Mouse (Mus musculus): ENCODE results near the gene Gm10300.
A peak's percentile ranks its signal among the peaks of the same experiment; 100 is the strongest.

Gene Gm10300

DNA sequence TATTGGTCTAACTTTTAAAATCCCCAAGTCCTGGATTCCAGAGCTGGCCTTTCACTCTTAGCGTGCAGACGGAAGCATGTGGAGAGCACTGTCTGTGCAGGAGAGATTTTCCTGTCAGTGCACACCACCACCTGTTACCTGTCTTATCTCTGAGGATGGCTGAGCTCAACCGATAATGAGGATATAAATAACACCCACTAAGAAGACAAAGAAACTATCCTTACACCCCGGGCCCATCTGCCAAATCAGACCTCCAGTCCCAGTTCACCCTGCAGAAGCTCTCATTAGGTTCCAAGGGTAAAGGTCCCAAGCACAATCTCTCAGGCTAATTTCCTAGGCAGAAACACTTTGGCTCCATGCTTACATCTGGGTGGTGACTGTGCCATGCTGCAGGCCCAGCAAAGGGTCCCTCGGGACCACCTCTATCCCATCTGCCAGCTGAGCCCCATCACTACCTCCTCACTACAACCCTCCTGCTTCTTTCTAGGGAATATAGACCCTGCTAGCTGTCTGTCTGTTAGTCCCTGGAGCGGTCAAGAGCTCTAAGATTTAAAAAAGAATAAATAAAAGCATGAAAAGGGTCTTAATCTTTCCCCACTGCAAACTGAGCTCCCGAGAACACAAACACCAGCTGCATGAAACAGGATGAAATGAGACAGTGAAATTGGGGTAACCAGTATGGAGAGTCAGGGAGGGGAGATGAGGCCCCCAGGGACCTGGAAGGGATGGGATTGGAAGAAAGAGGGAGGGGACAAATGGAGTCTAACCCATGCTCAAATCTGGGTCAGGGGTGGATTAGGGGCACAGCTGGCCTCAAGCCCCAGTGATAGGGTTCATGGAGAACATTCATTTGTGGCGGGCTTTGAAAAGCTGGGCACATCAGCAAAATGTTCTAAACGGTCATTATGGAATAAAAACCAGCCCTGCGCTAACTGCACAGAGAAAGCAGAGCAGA is 22.9 kb upstream of the Gm10300 start:
- DNase-seq (ENCODE audit: low spot score in 2 of 2): no peak

DNA sequence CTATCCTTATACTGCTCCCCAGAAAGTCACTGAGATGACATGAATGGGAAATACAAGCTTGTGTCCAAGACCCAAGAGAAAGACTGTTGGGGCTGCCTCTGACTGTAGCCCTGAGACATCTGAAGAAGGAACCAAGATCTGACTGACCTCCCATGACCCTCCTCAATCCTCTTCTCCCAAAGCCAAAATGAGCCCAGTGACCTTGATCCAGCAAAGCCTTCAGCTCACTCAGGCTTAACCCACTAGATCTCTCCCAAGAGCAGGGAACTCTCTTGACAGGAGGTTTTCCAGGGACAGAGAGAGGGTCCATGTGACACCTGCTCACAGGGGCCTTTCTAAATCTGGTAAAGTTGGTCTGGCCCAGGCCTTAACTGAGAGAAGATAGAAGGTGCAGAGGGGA is 17.2 kb upstream of the Gm10300 start:
- no peak for DNase-seq (ENCODE audit: low spot score in 2 of 2)

GRCm38 (mm10) chr4:132059541-132059940 is 15.0 kb upstream of the Gm10300 start:
- no peak for DNase-seq (ENCODE audit: low spot score in 2 of 2)

GRCm38 (mm10) chr4:132060040-132060832 is 14.3 kb upstream of the Gm10300 start:
- DNase-seq (ENCODE audit: low spot score in 2 of 2): no peak

DNA sequence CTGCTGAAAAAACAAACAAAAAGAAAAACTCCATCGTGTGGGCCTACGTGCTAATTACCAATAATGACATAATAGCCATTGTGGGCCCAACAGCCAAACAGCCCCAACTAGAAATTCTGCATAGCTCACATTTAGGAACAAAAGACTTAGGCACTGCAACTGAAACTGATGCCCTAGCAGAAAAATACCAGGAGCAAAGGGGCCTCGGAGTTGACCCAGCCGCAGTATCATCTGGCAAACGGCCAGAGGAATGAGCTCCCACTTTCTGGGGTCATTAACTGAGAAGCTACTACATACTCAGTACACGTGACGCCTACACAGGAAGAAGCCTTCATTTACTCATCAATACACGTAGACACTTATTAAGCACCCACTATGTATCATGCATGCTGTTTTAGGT is 12.2 kb upstream of the Gm10300 start:
- no peak for DNase-seq (ENCODE audit: low spot score in 2 of 2)

- no peak for DNase-seq (ENCODE audit: low spot score in 2 of 2)
These were observed 11.3 kb upstream of the Gm10300 start for GRCm38 (mm10) chr4:132062934-132063884.

DNA sequence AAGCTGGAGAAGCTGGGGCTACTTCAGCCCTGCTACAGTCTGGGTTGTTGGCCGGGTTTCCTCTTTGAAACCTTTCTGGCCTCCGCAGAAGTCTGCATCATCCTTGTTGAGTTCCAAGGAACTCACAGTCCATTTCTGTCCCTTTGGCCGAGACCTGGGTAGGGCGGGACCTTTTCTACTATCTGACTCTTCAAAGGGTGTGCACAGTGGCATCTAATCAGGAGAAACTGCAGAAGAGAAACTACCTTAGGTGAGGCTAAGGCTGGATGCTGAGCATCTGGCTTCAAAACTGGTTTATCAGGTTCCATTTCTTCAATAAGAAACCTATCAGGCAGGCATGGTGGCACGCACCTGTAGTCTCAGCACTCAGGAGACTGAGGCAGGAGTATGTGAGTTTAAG is 9.9 kb upstream of the Gm10300 start:
- DNase-seq (ENCODE audit: low spot score in 2 of 2): no peak

- DNase-seq (ENCODE audit: low spot score in 2 of 2): no peak
These were observed 8.9 kb upstream of the Gm10300 start for GRCm38 (mm10) chr4:132065578-132065977.

- DNase-seq (ENCODE audit: low spot score in 2 of 2): no peak
These were observed 8.3 kb upstream of the Gm10300 start for GRCm38 (mm10) chr4:132066101-132066773.

DNA sequence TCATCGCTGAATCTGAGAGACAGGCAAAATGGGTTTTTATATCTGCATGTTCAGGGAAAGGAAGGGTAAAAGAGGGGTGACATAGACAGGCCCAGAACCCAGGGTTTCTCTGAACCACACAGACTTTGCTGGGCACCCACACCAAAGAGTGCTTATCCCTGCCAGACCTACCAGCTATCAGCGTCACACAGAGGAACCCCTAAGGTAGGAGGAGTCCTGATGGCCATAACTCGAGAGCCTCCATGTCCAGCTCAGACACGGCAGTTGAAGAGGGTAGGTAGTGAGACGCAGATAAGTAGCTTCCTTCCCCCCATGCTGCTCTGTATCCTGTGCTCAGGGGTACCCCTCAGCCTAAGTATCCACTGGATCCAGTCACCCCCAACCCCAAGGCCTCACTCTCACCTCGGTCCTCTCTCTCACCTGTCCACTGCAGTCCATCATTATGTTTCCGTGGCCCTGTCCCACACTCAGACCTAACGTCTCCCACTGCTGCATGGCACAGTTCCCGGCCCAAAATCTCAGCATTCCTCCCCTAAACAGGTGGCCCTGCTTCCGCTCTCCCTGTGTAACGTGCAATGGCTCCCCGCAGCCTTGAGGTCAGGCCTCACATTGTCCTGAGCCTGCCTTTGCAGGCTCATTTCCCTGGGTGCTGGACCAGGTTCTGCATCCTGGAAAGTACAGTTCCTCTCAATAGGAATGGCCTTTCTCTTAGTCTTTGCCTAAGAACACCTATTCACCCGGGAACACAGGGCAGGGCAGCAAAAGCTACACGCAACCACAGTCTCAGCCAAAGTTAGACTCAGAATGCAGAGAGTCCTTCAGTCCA is 7.2 kb upstream of the Gm10300 start:
- DNase-seq (ENCODE audit: low spot score in 2 of 2): no peak

DNA sequence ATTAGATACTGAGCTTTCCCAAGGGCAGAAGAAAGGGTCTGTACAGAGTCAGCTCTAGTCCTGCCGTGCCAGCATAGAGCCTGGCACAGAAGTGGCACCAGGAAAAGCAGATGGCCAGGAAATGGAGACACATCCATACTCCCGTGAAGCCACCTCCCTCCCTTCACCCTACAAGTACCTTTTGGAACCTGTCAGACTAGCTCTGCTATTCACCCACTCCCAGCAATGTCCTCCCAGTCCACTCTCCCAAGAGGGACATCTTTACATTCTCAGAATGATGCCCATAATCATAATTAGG is 6.6 kb upstream of the Gm10300 start:
- no peak for DNase-seq (ENCODE audit: low spot score in 2 of 2)

DNA sequence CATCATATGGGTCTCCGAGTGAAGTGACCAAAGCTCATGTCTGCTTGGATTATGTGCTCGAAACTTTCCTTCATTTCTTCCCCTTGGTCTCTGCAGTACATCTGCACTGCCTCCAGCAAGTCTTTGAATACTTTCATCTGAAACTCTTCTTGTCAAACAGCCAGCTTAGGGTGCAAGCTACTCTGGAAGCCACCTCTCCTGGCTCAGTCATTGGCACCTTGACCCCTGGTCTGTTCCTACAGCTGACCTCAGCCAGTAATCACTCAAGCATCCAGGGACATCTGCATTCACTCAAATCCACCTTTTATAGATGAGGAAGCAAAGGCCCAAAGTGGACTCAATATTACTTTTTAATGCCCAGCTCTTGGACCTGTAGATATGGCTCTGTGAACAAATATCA is 2.8 kb upstream of the Gm10300 start:
- no peak for DNase-seq (ENCODE audit: low spot score in 2 of 2)

- DNase-seq (ENCODE audit: low spot score in 2 of 2): no peak
These were observed 2.3 kb upstream of the Gm10300 start for GRCm38 (mm10) chr4:132072156-132072555.

DNA sequence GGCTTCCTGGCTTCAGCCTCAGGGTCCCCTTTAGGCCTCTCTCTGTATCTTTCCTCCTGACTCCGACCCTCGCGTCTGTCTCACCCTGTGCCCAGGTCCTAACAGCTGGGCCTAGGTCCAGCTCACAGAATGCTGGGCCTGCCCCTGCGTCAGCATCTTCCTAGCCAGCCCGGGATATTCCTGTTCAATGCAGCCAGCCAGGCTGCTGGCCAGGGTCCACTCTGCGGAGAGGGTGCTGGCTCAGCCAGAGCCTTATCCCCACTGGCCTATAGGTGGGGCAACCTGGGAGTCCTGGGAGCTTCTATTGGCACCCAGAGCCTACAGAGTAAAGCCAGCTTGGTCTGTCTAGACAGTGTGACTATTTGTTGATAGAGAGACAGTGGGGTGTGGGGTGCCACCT is 1.6 kb upstream of the Gm10300 start:
- DNase-seq (ENCODE audit: low spot score in 2 of 2): no peak

GRCm38 (mm10) chr4:132074933-132075769 is 654 bp downstream of the Gm10300 start, which contains the start of gene Epb41:
Gene Epb41, minus strand, starts transcription at chr4:132075321.
- DNase-seq (ENCODE audit: low spot score in 2 of 2): peak; percentile 89 to 97

GRCm38 (mm10) chr4:132075796-132076195 is 1.3 kb downstream of the Gm10300 start:
- no peak for DNase-seq (ENCODE audit: low spot score in 2 of 2)

DNA sequence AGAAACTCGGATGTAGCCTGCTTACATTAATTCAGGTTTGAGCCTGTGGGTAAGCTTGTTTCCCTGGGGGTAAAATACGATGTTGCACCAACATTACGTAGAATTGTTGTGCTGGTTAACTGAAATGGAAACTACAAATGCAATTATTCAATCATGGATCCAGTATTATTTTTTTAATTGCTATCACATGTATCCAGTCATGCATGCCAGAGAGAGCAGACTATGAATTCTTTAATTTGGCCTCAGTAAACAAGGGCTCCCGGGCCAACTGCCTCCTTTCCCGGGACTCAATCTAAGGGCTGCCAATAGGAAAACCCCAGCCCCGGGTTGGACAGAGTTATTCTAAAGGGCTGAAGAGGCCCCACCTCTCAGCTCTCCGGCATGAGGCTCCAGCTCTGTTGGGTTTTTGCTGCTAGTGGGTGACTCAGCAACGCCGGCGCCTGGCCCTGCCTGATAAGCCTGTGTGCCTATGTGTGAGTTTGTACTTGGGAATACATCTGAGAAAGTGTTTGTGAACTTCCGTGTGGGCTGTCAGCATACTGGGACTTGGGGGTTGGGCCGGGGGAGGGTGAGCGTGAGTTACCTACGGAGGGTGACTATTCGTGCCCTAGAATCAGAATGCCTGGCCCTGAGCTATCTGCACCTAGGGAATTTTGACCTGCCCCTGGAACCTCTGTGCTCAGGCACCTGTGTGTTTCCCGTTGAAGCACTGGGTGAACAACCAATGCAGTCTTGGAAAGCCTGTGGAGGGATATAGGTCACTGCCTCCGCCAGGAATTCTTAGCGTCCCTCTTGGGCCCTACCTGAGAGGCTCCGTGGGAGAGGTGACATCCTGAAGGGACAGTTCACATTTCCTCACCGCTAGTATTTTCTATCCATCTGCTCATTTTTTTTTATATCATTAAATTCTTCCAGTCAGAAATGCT is 2.2 kb downstream of the Gm10300 start:
- peak in 1 of 2 experiments; percentile 57 for DNase-seq (ENCODE audit: low spot score in 2 of 2)

DNA sequence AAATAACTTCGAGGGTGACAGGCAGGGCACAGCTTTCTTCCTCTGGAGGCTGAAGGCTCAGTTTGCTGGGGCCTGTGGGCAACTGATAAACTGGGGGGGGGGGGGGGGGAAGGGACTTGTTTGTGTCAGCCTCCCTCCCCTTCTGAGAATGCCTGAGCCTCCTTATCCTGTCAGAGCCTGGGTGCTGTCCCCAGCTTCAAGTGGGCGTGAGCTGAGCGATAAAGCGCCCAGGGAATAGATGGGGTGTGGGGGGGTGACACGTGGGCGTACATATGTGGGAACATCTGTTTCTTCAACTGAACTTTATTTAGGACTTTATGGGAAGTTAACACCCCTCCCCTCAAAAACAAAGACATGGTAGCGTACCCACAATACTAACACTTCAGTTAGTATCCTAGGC is 2.9 kb downstream of the Gm10300 start:
- DNase-seq (ENCODE audit: low spot score in 2 of 2): no peak
